Mouse (Mus musculus) layer of hippocampus, adult 6 months (tissue): ENCODE results near the gene Il19. TPM values are rescaled to one million over a fixed set of nuclear protein-coding genes. Genes with fewer than 3 reads are reported as not detected.

Experiments
- long read RNA-seq, 2 experiments: library from polyadenylated mRNA; unstranded; transcript quantifications; one replicate each; pipeline ENCODE4 v2.0.0; 2019 to 2020
- polyA plus RNA-seq: library from polyadenylated mRNA; unstranded; fragments of <200 nt; fragmentation: Nextera tagmentation; gene quantifications from 2 replicates; pipeline ENCODE4 v1.2.3, GENCODE M21; 2021

Gene Il19
- not detected in 2 replicates for polyA plus RNA-seq
- long read RNA-seq, experiment 1, result 0 reads
- long read RNA-seq, experiment 2, result 0 reads

DNA sequence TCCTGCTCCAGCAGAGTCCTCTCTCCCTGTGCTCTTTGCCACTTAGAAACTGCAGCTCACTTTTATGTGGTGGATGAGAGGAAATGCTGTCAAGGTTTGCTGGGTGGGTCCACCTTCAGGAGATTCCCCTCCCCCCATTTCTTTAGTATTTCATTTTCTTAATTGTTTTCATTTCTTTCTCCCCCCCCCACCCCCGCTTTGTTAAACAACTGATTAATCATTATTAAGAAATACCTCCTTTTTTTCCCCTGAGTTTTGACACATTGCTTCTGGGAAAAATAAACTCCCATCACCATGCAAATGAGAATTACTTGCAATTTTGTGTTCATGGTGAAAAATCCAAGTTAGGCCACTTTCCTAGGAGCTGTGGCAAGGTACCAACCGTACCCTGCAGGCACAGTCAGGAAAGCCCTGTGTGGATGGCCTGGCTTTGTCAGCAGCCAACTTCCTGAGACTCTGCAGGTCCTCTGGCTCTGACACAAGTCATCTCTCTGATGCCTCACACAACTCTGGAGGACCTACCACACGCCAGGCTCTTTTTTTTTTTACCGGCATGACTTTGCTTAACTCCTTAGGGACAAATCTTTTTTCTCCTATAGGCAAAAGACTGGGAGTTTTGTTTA, at the start of gene Il19:
Gene Il19, minus strand, starts transcription at position 51 of the 623 bp plus-strand sequence.

DNA sequence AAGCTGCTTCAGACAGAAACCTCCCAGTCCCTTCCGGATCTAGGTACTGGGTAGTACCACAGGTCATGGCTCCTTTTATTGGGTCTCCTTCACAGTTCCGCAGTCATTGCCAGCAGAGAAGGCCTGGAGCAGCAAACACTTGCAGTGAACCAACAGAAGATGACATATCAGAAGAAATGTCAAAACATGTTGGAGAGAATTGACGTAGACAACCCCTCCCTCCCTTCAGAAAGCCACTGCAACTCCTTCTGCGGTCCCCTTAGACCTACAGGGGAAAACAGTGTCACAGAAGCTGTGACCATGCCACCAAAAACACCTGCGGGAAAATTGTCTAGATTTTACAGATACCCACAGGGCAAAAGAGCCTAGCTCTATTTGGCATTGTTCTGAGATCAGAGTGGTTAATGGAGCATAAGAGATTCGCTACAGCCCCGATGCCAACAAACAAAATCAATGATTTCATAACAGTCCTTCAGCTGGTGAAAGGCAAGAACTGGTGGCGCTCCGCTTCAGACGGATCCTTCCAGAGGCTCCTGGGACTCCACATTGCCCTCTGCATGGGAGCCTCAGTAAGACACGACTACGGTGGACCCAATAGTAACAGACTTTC, 28.4 kb downstream of the Il19 start, which contains the start of gene Il20:
Gene Il20, minus strand, starts transcription at position 51 of the 610 bp plus-strand sequence.

DNA sequence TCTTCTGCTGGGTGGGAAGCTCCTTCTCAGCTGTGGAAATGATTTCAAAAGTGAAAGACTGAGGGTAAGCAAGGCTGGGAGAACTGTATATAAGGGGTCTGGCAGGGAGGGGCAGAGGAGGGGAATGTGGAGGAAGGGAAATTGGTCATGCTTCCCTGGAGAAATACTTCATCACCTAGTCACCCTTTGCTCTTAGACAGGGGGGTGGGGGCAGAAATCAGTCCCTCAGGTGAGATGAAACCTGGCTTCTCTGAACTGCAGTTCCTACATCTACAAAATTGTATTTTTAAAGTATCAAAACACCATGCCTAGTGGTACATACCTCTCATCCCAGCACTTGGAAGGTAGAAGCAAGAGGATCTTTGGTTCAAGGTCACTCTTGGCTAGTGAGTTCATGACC, 52.6 kb downstream of the Il19 start, which contains the start of gene Il24:
Gene Il24, minus strand, starts transcription at position 101 of the 400 bp plus-strand sequence.

Other genes with a start within 250 kb of the Il19 start
- not detected in 2 replicates for gene Gm29427, start 224.3 kb downstream of the Il19 start, polyA plus RNA-seq
- 19.6 and 33.3 TPM in 2 replicates for gene Yod1, start 222.8 kb downstream of the Il19 start, polyA plus RNA-seq
- 5.4 and 6.0 TPM in 2 replicates for gene Pfkfb2, start 210.9 kb downstream of the Il19 start, polyA plus RNA-seq
- 0.69 and 0.93 TPM in 2 replicates for gene AA986860, start 208.1 kb downstream of the Il19 start, polyA plus RNA-seq
- gene Fcamr, start 139.2 kb downstream of the Il19 start, polyA plus RNA-seq, result not detected in 2 replicates
- not detected in 2 replicates for gene Pigr, start 113.4 kb downstream of the Il19 start, polyA plus RNA-seq
- gene Fcmr, start 74.4 kb downstream of the Il19 start, polyA plus RNA-seq, result 0.34 and 1.2 TPM in 2 replicates
- not detected in 2 replicates for gene Il24, start 52.7 kb downstream of the Il19 start, polyA plus RNA-seq
- not detected in 2 replicates for gene Il20, start 28.7 kb downstream of the Il19 start, polyA plus RNA-seq
- not detected in 2 replicates for gene Il10, start 79.7 kb upstream of the Il19 start, polyA plus RNA-seq
- 3.7 and 4.3 TPM in 2 replicates for gene Mapkapk2, start 157.7 kb upstream of the Il19 start, polyA plus RNA-seq
- gene Dyrk3, start 198.2 kb upstream of the Il19 start, polyA plus RNA-seq, result 9.5 TPM in 2 replicates
- 13.7 and 14.3 TPM in 2 replicates for gene Eif2d, start 213.1 kb upstream of the Il19 start, polyA plus RNA-seq